Mouse (Mus musculus) common myeloid progenitor, adult 5-6 weeks (primary cell): ENCODE results near the gene Ccnk. TPM values are rescaled to one million over a fixed set of nuclear protein-coding genes. Genes with fewer than 3 reads are reported as not detected.

Experiments used
- ATAC-seq: replicated peaks from 2 replicates; pipeline ENCODE4 v1.8.0; 2016; ENCODE audit warnings: low read depth, mild to moderate bottlenecking, moderate TSS enrichment, inconsistent platforms; ENCODE audit not compliant: poor library complexity, severe bottlenecking
- total RNA-seq: library from RNA; stranded (forward); fragments of 200-1000, 187-1606 nt; gene quantifications from 2 replicates; pipeline ENCODE4 v1.2.3, GENCODE M21; 2017

The Ccnk gene
- total RNA-seq: 14.6 and 21.0 TPM in 2 replicates

DNA sequence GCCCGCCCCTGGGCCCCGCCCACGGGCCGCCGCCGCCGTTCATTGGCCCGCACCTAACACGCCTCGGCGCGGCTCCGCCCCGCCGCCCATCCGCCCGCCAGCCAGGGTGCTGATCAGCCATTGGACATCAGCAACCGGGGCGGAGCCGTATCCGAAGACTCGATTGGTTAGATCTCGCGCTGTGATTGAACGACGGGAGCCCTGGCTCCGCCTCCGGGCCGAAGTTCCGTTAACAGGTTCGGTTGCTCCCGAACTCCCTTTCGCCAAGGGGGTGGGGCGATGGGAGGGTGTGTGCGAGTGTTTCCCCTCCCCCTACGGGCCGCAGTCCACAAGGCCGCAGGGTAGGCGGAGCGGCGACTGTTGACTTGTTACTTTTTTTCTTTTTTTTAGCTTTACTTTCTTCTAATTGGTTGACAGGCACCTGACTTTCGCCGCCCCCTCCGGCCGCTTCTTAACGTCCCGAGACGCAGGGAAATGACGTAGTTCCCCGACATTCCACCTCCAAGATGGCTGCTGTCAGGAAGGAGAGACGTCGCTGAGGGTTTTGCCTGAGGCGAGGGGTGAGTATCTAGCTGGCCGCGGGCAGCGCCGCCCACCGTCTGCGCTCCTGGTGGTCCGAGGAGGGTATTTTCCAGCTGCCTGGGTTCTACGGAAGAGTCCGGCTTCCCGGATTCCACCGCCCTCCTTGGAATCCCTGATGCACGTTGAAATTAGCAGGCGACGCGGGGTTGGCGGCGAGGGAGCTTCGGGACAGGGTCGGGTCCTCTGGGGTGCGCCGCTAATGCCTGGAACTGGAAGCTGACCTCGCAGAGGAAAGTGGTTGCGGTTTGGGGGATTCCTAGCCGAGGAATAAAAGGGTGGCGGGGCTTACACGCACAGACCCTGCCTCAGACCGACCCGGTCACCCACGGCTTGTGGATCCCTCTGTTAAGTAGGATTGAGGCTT, at the start of gene Ccnk:
Gene Ccnk (plus strand): TSS at position 259 of the 946 bp plus-strand sequence.
- peak; percentile 85 for ATAC-seq

DNA sequence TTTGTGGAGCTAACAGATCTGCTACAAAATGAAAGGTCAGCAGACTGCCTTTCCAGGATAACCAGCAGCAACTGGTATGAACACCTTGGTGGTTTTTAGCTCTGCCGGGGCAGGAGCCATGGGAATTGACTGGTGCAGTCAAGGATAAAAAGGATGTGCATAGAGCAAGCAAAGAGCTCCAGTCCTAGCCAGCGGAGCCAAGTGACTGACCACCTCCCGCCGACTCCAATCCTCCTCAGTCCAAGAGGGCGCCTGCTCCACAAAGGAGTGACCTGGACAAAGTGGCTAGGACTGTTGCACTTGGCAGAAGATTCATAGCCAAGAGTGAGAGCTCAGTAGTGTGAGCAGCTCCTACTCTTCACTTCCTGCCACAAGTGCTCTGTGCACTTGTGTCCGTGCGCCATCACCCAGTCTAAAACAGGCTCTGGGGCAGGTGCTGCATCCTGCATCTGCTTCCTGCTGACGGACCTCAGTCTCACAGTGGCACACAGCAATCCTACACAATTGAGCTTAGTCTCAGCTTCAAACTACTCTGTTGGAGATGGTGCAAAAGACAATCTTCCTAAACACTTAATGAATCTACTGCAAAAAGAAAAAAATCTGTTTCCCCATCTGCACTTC, 46.8 kb upstream of the Ccnk start:
- ATAC-seq: 0 out of 2 replicates have a peak, but pooled peaks have one; percentile 39

DNA sequence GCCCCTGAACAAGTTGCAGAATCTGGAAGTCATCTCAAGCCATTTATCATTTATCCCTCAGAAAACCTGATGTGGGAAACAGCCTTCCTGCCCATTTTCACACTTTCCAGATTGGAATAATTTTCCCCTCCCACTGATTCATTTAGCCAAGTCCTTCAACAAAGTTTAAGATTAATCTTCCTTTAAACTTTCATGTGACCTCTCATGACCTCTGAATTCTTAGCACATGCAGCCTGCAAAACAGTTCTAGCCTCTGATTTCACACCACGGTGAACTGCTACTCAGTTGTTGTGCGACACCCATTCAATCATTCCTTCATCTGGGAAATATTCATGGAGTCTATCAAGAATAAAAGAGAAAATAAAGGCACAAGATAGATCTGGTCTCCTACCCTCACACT, 46.2 kb upstream of the Ccnk start:
- ATAC-seq: no peak

DNA sequence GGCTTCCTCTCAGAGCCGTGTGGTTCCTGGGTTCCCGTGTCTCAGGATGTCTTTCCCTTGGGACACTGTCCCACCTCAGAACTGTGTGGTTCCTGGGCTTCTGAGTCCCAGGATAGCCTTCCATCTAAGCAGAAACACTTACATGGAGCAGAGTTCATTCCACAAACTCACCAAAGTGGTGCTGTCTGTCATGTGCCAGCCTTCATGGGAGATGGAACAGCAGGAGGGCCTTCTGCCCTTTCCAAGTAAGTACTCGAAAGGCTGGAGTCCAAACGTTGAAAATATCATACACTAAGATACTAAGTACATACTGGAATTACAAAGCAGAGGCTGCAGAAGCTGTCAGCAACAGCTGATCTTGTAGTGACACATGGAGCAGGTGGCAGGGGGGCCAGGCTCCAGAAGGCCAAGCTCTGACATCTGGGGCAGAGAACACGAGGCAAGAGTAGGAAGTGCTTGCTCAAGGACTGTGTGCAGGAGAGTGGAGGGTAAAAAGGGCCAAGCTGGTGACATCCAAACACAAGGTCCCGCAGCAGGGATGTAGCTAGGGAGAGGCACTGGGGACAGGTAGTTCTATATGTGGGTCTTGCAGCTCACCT, 43.7 kb upstream of the Ccnk start:
- ATAC-seq: no peak

DNA sequence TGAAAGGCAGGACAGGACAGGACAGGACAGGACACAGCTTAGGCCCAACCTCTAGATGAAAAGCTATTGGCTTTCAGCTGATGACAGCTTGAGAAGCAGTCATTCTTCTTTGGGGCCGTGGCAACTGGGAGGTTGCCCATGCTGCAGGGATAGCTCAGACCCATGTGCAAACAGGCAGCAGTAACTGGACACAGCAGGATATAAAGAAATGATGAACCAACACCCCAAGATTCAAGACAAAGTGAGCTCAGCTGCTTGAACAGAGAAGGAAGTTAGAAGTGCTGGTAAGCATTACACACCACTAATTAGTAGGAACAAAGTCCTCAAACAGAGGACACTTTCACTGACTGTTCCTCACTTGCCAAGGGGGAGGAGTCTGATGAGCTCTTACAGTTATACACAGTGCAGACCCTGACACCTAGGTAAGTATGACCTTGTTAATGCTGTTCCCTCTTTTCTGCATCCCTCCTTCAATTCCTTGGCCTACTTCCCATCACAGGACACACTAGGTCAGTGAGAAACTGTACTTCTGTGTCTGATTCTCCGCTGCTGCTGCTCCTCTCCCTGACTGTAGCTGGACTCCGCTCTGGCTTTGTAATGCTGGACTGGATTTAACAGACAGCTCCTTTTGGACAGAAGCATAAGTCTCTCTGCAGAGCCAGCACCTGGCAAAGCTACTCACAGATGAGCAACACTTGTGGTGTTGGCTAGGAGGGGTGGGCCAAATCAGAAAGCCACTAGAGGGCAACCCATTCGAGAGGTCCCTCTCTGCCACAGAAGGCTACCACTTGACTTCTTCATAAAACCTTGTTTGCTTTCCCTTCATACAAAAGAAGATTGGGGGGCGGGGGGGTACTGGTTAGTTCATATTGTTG, 35.5 kb upstream of the Ccnk start:
- no peak for ATAC-seq

DNA sequence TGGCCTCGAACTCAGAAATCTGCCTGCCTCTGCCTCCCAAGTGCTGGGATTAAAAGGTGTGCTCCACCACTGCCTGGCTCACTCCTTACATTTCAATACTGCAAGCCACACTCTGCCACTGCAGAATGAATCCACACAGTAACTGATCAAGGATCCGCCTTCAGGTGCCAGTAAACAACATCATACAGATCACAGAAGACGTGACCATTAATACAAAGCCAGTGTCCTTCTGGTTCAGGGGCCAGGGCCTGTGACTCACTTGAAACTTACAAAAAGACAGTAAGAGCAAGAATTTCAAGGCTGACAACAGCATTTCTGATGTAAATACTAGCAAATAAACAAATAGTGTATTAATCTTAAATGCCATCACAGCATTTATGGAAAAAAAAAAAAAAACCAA, 34.2 kb upstream of the Ccnk start:
- ATAC-seq: no peak

DNA sequence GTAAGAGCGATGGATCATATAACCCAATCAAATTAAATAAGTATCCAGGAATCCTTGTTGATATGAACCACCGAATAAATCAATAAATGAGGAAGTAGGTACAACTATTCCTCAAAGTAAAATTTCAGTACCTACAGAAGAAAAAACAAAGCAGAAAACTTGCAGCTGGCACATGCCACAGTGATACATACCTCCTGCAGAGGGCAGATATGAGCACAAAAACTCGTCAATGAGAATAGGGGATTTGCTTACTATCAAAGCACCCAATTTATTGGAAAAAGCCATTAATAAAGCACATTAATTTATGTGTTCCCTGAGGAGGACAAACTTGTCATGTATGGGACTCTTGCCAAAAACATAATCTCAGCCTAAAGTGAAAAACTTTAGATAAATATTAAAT, 29.6 kb upstream of the Ccnk start:
- 0 out of 2 replicates have a peak, but pooled peaks have one; percentile 29 for ATAC-seq

DNA sequence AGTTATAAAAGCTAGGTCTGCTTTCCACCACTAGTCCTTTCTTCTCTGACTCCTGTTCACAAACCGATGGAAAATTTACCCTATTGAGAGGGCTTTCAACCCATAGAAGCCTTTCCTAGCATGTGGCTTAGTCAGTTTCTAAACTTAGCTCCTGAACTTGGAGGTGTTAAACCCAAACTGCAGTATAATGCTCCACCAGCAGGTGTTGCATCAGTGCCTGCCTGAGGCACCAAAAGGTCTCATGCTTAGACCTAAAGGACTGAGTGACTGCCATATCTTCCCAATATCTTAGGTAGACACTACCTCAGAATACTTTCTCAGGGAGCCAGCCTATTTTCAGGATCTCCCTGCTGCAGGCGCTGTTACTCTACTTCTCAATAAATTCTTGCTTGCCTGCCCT, 26.6 kb upstream of the Ccnk start:
- peak; percentile 60; the same call in 1 of the 2 replicates for ATAC-seq

DNA sequence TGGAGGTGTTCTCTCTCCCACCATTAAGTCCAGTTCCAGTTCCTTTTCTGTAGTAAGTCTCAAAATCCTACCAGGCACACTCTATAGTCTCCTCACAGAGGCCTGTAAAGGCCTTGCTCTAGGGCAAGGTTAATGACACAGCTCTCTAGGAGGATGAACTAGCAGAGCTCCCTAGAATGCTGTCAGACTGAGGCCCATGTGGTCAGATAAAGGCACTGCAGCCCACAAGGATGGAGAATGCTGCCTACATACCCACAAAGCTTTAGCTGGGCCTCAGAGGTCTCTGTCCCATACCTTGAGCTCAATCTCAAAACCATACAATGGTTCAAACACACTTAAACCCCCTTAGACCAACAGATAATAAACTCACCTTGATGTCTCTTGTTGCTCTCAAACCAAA, 19.5 kb upstream of the Ccnk start:
- 0 out of 2 replicates have a peak, but pooled peaks have one; percentile 60 for ATAC-seq

DNA sequence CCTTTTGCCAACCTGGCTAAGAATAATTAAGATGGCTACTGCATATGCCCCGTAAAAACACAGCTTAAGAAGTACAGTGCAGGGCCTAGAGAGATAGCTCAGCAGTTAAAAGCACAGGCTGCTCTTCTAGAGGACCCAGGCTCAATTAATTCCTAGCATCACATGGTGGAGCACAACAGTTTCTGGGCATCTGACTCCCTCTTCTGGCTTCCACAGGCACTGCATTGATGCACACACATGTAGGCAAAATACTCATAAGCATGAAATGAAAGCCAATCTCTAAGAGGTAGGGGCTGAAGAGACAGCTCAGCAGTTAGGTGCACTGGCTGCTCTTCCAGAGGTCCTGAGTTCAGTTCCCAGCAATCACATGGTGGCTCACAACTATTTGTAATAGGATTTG, 17.3 kb upstream of the Ccnk start:
- ATAC-seq: peak; percentile 76

DNA sequence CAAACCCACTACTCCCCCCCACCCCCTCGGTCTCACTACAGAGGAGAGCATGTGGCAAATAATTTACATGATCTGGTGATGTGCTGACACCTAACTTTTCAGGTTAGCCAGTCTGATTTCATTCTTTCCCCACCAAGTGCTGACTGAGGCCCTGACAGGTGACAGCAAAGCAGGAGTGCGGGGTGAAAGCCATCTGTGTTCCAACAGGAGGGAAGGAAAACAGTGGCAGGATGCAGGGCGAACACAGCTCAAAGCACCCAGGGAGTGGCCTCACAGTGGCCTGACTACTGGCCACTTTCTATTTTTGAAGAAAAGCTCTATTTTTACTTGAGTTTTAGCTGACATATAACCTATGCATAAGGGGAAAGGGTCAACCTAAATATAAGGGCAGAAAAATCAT, 15.7 kb upstream of the Ccnk start:
- no peak for ATAC-seq

DNA sequence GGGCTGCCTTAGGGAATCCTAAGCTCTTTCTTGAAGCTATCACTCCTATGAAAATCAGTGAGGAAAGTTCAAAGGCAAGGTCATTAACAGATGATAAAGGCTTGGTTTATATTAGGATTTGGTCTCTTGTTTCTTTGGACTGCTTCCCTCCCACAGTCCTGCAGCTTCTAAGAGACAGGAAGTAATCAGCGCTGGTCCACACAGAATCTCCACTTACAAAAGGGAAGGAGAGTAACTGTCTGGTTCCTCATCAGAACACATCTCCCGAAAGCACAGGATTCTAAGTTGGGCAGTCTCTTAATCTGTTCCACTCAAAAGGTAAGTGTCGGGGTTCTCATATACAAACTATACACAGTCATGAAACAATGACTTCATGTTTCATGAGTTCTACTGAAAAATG, 10.5 kb upstream of the Ccnk start:
- peak; percentile 61 for ATAC-seq

DNA sequence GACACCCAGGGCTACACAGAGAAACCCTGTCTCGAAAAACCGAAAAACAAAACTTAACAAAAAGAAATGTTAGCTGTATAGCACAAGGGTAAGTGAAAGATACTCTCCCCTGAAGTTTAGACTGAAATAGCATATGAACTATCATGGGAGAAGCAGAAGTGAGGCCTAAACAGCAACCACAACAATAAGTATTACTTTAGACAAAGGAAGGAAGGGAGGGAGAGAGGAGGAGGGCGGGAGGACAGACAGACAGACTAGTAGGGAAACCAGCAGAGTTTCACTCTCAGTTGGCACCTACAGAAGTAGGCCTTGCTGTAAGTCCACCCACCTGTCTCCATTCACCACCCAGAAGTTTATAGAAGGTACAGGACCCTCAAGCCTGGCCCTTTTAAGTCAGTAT, 8.9 kb upstream of the Ccnk start:
- peak; percentile 84 for ATAC-seq

DNA sequence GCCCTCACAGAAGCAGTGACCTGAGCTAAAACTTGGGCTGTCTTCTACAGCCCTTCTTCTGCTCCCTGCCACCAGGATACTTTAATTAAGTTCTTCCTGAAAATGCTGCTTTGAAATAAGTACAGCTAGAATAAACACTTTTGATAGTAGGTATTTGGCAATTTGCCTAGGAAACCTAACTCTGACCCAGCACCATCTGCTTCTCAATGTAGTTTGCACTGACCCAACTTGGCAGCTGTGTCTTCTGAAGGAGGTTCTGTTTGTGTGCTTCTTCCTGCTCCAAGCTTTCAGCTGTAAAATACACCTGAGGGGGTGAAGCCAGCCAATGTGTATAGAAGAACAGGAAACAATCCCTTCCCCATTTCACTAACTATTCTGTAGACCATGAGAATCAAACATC, 8.0 kb upstream of the Ccnk start:
- no peak for ATAC-seq

DNA sequence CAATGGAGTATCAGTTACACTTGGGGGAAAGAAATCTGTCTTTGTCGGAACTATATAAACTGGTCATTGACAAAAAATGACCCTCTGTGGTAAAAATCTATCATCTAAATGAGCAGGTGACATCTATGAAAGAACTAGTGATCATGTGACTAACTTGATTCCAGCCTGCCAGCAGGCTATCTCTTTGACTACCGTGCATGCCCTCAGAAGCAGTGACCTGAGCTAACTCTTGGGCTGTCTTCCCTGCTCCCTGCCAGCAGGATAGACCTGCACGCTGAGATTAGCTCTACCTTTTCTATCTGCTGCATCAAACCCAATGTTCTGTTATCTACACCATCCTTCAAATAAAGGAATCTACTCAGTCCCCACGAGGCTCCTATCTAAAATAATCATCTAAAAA, 6.7 kb upstream of the Ccnk start:
- ATAC-seq: no peak

DNA sequence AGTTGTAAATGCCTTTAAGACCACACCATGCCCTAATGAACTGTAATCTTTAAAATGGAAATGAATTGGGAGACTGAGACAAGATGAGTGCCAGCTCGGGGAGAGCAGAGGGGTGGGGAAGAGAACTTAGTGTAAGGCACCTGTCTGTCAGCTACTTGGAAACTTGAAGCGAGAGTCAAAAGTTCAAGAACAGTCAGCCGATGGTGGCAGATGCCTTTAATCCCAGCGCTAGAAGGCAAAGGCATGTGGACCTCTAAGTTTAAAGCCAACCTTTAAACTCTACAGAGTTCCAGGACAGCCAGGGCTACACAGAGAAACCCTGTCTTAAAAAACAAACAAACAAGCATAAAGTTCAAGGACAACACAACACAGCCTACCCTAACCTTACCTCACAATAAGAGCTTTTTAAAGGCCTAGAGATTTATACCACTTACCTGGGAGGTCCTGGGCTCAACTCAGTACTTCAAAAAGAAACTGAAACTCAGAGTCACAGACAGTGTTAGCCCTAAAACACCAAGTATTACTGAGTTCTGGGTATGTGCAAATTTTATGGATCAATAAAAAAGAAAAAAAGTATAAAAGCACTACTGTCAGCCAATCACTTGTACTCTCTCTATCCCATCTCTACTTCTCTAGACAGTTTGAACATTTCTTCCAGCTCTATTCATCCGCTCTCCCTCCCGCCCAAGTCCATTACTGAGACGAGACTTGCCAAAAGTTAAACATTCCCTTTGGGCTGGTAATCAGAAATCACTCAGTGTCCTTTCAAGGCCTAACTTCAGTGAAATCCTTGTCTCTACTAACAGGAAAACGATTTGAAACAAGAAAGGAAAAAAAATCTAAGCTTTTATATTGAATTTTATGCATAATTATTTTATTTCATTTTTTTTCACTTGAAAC, 4.5 kb upstream of the Ccnk start:
- ATAC-seq: no peak

DNA sequence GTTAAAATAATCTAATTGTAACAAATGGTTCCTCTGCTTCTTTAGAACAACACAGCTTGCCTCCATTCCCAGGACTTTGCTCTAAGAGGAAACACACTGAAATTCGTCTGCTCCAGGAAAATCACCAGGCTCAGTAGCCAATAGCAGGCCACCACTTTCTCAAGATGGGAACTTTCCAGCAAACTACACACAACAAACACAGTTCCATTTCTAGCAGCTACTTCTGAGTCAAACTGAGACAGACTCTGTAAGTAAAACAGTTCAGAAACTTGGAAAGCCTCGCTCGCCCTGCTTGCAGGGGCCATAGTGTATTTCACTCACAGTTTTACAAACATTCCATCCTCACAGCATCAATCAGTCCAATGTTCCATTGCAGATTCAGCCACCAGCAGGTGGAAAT, 3.0 kb upstream of the Ccnk start:
- ATAC-seq: no peak

DNA sequence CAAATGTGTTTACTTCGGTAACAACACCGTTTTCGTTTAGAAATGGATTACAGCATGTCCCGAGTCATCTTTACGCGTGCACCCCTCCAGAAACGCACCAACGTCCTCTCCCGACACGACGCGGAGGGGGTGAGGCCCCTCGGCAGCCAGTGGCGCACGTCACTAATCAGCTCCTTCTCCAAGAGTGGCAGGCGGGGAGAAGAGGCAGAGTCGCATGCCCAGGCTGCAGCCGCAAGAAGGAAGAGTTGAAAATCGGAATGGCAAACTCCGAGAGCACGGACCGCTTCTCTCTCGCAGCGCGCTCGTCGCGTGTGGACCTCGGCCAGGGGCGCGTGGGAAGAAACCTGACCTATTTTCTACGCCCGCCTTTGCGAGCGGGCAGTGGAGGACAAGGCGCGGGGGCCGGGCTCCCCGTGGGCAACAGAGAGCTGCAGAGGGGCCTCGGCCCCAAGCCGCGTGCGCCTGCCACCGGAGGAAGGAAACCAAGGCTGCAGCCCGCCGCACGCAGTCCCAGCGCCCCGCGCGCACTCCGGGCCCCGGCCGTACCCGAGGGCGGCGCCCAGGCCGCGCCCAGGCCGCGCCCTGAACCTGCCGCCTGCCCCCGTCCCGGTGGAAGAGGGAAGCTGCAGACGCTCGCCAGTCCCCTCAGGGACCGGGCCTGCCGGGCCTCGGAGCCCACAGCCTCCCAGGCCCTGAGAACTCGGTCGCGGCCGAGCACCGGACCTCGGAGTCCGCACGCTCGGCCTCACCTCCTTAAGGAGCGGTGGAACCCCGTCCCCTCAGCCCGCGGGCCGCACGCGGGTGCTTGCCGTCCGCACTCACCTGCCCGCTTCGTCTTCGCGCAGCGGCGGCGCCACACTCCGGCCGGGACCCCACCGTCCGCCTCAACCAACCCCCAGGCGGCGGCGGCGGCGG, 791 bp upstream of the Ccnk start:
- ATAC-seq: peak; percentile 36

DNA sequence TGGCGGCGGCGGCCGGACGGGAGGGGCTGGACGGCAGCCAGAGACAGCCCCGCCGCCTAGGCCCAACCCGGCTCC, 296 bp upstream of the Ccnk start, which contains the start of gene Setd3:
Gene Setd3 (minus strand): TSS at position 69 of the 75 bp plus-strand sequence.
- ATAC-seq: no peak
